Mouse (Mus musculus) gastrocnemius, postnatal 10 days (tissue): Measurements from ENCODE around the gene D230025D16Rik. TPM values are rescaled to one million over a fixed set of nuclear protein-coding genes. Genes with fewer than 3 reads are reported as not detected.
"Not testable (repeated sequence)": the region's sequence is repeated elsewhere in the genome, so short reads cannot be mapped to it uniquely, and the experiment has no call there.

Experiments used
- DNase-seq: peaks from one replicate; pipeline ENCODE4 v3.0.0; 2021; ENCODE audit warnings: mixed read lengths
- long read RNA-seq, 2 experiments: library from polyadenylated mRNA; stranded (forward); transcript quantifications; one replicate each; pipeline ENCODE4 v2.0.0; 2021
- total RNA-seq, 2 experiments: library from RNA; stranded (reverse); gene quantifications; 2 replicates each; pipeline ENCODE4 v1.2.3; 2021

Gene D230025D16Rik
- 10 to 100 TPM; 16.1 to 18.4 TPM for total RNA-seq
- long read RNA-seq, experiment 1, transcript D230025D16Rik-201 (16 exons, 2,916 nt) = major isoform, 11 of 15 reads
- long read RNA-seq, experiment 1, partial matches to known transcripts = 0 of 15 reads
- long read RNA-seq, experiment 1, other reads (novel, unspliced or antisense) = 1 of 15 reads
- long read RNA-seq, experiment 2, transcript D230025D16Rik-201 (16 exons, 2,916 nt) = major isoform, 6 of 11 reads
- long read RNA-seq, experiment 2, partial matches to known transcripts = 1 of 11 reads
- long read RNA-seq, experiment 2, other reads (novel, unspliced or antisense) = 3 of 11 reads

GRCm38 (mm10) chr8:105224413-105225271 lies at the start of gene D230025D16Rik:
Gene D230025D16Rik (plus strand): TSS chr8:105225145.
- DNase-seq = peak; percentile 98

GRCm38 (mm10) chr8:105175287-105175686 lies 49.7 kb upstream of the D230025D16Rik start:
- DNase-seq = not testable (repeated sequence)

- no peak for DNase-seq
Observed at GRCm38 (mm10) chr8:105178211-105178800, 46.6 kb upstream of the D230025D16Rik start.

GRCm38 (mm10) chr8:105182201-105182600 lies 42.7 kb upstream of the D230025D16Rik start:
- DNase-seq = no peak

- no peak for DNase-seq
Observed at GRCm38 (mm10) chr8:105186467-105187005, 38.4 kb upstream of the D230025D16Rik start.

- no peak for DNase-seq
Observed at GRCm38 (mm10) chr8:105192182-105192581, 32.8 kb upstream of the D230025D16Rik start.

- DNase-seq = no peak
Observed at GRCm38 (mm10) chr8:105205748-105206147, 19.2 kb upstream of the D230025D16Rik start.

- no peak for DNase-seq
Observed at GRCm38 (mm10) chr8:105206766-105207275, 18.1 kb upstream of the D230025D16Rik start.

- no peak for DNase-seq
Observed at GRCm38 (mm10) chr8:105207675-105208273, 17.2 kb upstream of the D230025D16Rik start.

- DNase-seq = no peak
Observed at GRCm38 (mm10) chr8:105209153-105210110, 15.5 kb upstream of the D230025D16Rik start.

- no peak for DNase-seq
Observed at GRCm38 (mm10) chr8:105214104-105214503, 10.8 kb upstream of the D230025D16Rik start.

- no peak for DNase-seq
Observed at GRCm38 (mm10) chr8:105217926-105218522, 6.9 kb upstream of the D230025D16Rik start.

GRCm38 (mm10) chr8:105223850-105224249 lies 1.1 kb upstream of the D230025D16Rik start:
- peak; percentile 7 for DNase-seq

GRCm38 (mm10) chr8:105225272-105225593 lies 288 bp downstream of the D230025D16Rik start:
- no peak for DNase-seq

GRCm38 (mm10) chr8:105225917-105226316 lies 972 bp downstream of the D230025D16Rik start:
- no peak for DNase-seq

- no peak for DNase-seq
Observed at GRCm38 (mm10) chr8:105231503-105232320, 6.8 kb downstream of the D230025D16Rik start.

GRCm38 (mm10) chr8:105232321-105232693 lies 7.4 kb downstream of the D230025D16Rik start:
- DNase-seq = not testable (repeated sequence)

GRCm38 (mm10) chr8:105233126-105233935 lies 8.4 kb downstream of the D230025D16Rik start:
- DNase-seq = no peak

GRCm38 (mm10) chr8:105235206-105235605 lies 10.3 kb downstream of the D230025D16Rik start:
- DNase-seq = no peak
